Mouse (Mus musculus): Measurements from ENCODE around the gene Plaa.
A peak's percentile ranks its signal among the peaks of the same experiment; 100 is the strongest.

The Plaa gene

GRCm38 (mm10) chr4:94556265-94557054 lies 46.6 kb downstream of the Plaa start, which contains the start of the genes Gm10306 and Caap1:
Gene Gm10306, plus strand, starts transcription at chr4:94556546.
Gene Caap1, minus strand, starts transcription at chr4:94556796.
- peak; percentile 94 for DNase-seq (ENCODE audit: low read depth, low spot score)

- DNase-seq (ENCODE audit: low read depth, low spot score) = peak; percentile 18
These were observed 48.0 kb downstream of the Plaa start for GRCm38 (mm10) chr4:94554955-94555494.

- no peak for DNase-seq (ENCODE audit: low read depth, low spot score)
These were observed 58.7 kb downstream of the Plaa start for GRCm38 (mm10) chr4:94544321-94544720.

- DNase-seq (ENCODE audit: low read depth, low spot score) = peak; percentile 66
These were observed 60.0 kb downstream of the Plaa start for GRCm38 (mm10) chr4:94543041-94543440.

- DNase-seq (ENCODE audit: low read depth, low spot score) = no peak
These were observed 69.8 kb downstream of the Plaa start for GRCm38 (mm10) chr4:94533205-94533604.

DNA sequence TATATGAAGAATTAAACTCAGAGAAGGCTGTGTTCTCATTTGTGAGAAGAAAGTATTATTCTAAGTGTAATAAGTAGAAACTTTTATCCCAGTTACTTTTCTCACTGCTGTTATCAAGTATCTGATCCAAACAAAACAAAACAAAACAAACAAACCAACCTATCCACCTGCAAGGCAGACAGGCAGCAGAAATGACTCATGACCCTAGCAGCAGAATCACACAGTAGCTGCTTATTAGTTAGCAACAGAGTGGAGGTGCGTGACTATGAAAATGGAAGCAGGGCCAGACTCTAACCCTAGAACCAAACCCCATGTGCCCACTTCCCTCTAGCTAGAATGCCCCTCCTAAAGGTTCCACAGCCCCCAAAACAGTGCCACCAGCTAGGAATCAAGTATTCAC lies 73.6 kb downstream of the Plaa start:
- DNase-seq (ENCODE audit: low read depth, low spot score) = no peak

- DNase-seq (ENCODE audit: low read depth, low spot score) = no peak
These were observed 79.7 kb downstream of the Plaa start for GRCm38 (mm10) chr4:94523321-94523720.

- DNase-seq (ENCODE audit: low read depth, low spot score) = peak; percentile 71
These were observed 85.4 kb downstream of the Plaa start for GRCm38 (mm10) chr4:94517631-94518030.
